In the genomic region with DNA sequence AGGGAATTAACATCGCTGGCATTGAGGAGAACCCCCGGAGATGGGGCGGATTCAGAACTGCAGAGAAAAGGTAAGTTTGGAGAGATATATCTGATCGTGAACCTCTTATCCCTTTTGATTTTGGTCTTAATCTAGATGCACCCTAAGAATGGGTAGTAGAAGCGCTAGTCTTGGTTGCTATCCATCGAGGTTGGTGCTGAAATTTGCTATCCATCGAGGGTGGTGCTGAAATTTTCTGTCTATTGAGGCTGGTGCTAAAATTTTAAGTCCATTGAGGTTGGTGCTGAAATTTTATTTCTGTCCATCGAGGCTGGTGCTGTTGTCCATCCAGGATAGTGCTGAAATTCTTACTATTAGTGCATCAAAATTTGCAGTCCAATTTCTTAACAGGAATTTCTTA, we compare ENCODE assay signal across 18 mouse cellular contexts.
DNase-seq lines count a peak whose midpoint lies in the region; TF ChIP-seq lines count a peak whose summit lies in the region.
"Had no signal": no experiment of that assay in that cellular context is flagged by ENCODE, and none has a peak within 500 bp of the region (broad histone marks: within the 10 kb centered on the region; RNA-seq: fewer than 3 reads in every experiment).

No protein-coding gene starts in this region.

- H3K9ac ChIP-seq in ES-E14 (ENCODE audit: insufficient read depth, low read depth, low read length, poor library complexity, severe bottlenecking): no peak overlapping the region
- H3K9ac ChIP-seq: limb, embryonic 15.5 days; liver, postnatal 0 days; midbrain, embryonic 12.5 days had no signal

- no peaks in the 10 kb centered on the region for H3K9me3 ChIP-seq in ES-E14 (ENCODE audit: control insufficient read depth, insufficient read depth, low read depth, low read length)
- H3K9me3 ChIP-seq: limb, embryonic 15.5 days had no signal

- H3K36me3 ChIP-seq in ES-E14 (ENCODE audit: control insufficient read depth, insufficient read depth, low read length, poor library complexity, severe bottlenecking): no peaks in the 10 kb centered on the region
- H3K36me3 ChIP-seq in myocyte (ENCODE audit: control insufficient read depth, insufficient read depth): no peaks in the 10 kb centered on the region
- H3K36me3 ChIP-seq: hindbrain, embryonic 10.5 days; limb, embryonic 15.5 days; midbrain, embryonic 12.5 days had no signal

- no peak overlapping the region for H3ac ChIP-seq in myocyte (ENCODE audit: control insufficient read depth, insufficient read length)

- no peak overlapping the region for H3K4me3 ChIP-seq in ES-E14 (ENCODE audit: insufficient read depth in 1 of 2, low read depth in 1 of 2, low read length in 2 of 2, poor library complexity in 1 of 2, severe bottlenecking in 1 of 2)
- H3K4me3 ChIP-seq in myocyte: no peak overlapping the region
- H3K4me3 ChIP-seq: gastrocnemius, adult 2 months; hindbrain, embryonic 10.5 days; limb, embryonic 15.5 days; midbrain, embryonic 12.5 days had no signal

- H3K27me3 ChIP-seq in myocyte (ENCODE audit: control insufficient read depth, insufficient read depth, insufficient read length): no peaks in the 10 kb centered on the region
- H3K27me3 ChIP-seq: limb, embryonic 15.5 days; midbrain, embryonic 12.5 days had no signal

- H3K79me2 ChIP-seq in myocyte (ENCODE audit: control insufficient read depth, insufficient read depth): no peaks in the 10 kb centered on the region

- no peaks in the 10 kb centered on the region for H3K4me1 ChIP-seq in ES-E14 (ENCODE audit: control insufficient read depth in 2 of 2, insufficient read depth in 2 of 2, low read length in 2 of 2, poor library complexity in 1 of 2)
- H3K4me1 ChIP-seq: hindbrain, embryonic 10.5 days; limb, embryonic 15.5 days; midbrain, embryonic 12.5 days had no signal

- no peak for TF ChIP-seq POLR2A in myocyte (IDR thresholded peaks at IDR 0.05; ENCODE audit: insufficient read length, low read depth)

- no peak overlapping the region for H3K27ac ChIP-seq in ES-E14 (ENCODE audit: insufficient read depth, low read depth, low read length, poor library complexity, severe bottlenecking)
- H3K27ac ChIP-seq: gastrocnemius, adult 2 months; hindbrain, embryonic 10.5 days; limb, embryonic 15.5 days; midbrain, embryonic 12.5 days had no signal

- DNase-seq in kidney, postnatal 4 days: peak; percentile 3 to 11
- no peak for DNase-seq in kidney, adult 11 months
- peak; percentile 26 for DNase-seq in ES-E14 (ENCODE audit: low read depth, low spot score)
- peak; percentile 3 for DNase-seq in c-Kit-positive CD71-negative TER-119-negative erythroid progenitor cells, embryonic 14.5 days (ENCODE audit: low read depth)
- DNase-seq in thymus, postnatal 4 days: no peak
- DNase-seq in spleen, adult 12 weeks (ENCODE audit: low spot score): no peak
- DNase-seq in heart, adult 11 months: no peak
- DNase-seq: adrenal gland, postnatal 25 days; cerebellum, adult 9-10 months; gastrocnemius, adult 2 months; kidney, postnatal 14 days; liver, postnatal 0 days; lung, postnatal 36 days; thymus, postnatal 25 days had no signal

- no peak overlapping the region for H3K4me2 ChIP-seq in myocyte (ENCODE audit: low read depth)
- H3K4me2 ChIP-seq: limb, embryonic 15.5 days; midbrain, embryonic 12.5 days had no signal

- in situ Hi-C loops in ES-E14 (cut with MboI; ENCODE audit: low sequenced_read_pairs in 2 of 2, unreplicated experiment in 2 of 2): no loop called here

TF ChIP-seq in ES-E14, 5 proteins besides CTCF, POLR2A, EP300 and RAD21:
- TF ChIP-seq ZC3H11A (IDR thresholded peaks at IDR 0.05; ENCODE audit: borderline replicate concordance, low read depth, low read length): no peak
- no peak for TF ChIP-seq MAFK (IDR thresholded peaks at IDR 0.05; ENCODE audit: insufficient read depth, low read depth, low read length)
- no peak for TF ChIP-seq ZNF384 (IDR thresholded peaks at IDR 0.05; ENCODE audit: low read depth, low read length)

TF ChIP-seq in myocyte, 11 proteins besides CTCF, POLR2A, EP300 and RAD21:
- peak; percentile 75 for TF ChIP-seq REST (IDR thresholded peaks at IDR 0.05; ENCODE audit: insufficient read depth, insufficient read length)
- no peak for TF ChIP-seq POLR2AphosphoS2 (IDR thresholded peaks at IDR 0.05; ENCODE audit: insufficient read length, low read depth)
- TF ChIP-seq TCF3 (IDR thresholded peaks at IDR 0.05; ENCODE audit: insufficient read length, low read depth): no peak
- no peak for TF ChIP-seq E2F4 (IDR thresholded peaks at IDR 0.05; ENCODE audit: insufficient read depth)
- no peak for TF ChIP-seq USF1 (IDR thresholded peaks at IDR 0.05; ENCODE audit: low read depth)

Comparison
In these comparisons a context has a peak if more than half of its experiments do, and no peak if none do; other contexts are left out.
1. DNase-seq: peak in kidney, postnatal 4 days (2 of 2), ES-E14 (single experiment) and c-Kit-positive CD71-negative TER-119-negative erythroid progenitor cells, embryonic 14.5 days (single experiment); none in kidney, adult 11 months (single experiment), thymus, postnatal 4 days (single experiment), spleen, adult 12 weeks (single experiment) and heart, adult 11 months (single experiment).